Mouse (Mus musculus) E14TG2a.4 (cell line): ENCODE measurements around the gene Plekhd1.

Experiments
- CTCF ChIP-seq: conservative IDR thresholded peaks from 2 replicates; pipeline ENCODE4 v1.5.1; 2014; ENCODE audit warnings: low read length
- NANOG ChIP-seq: IDR thresholded peaks from 2 replicates; pipeline ENCODE4 v1.6.1; 2014; ENCODE audit warnings: borderline replicate concordance, low read length, mixed read lengths

DNA sequence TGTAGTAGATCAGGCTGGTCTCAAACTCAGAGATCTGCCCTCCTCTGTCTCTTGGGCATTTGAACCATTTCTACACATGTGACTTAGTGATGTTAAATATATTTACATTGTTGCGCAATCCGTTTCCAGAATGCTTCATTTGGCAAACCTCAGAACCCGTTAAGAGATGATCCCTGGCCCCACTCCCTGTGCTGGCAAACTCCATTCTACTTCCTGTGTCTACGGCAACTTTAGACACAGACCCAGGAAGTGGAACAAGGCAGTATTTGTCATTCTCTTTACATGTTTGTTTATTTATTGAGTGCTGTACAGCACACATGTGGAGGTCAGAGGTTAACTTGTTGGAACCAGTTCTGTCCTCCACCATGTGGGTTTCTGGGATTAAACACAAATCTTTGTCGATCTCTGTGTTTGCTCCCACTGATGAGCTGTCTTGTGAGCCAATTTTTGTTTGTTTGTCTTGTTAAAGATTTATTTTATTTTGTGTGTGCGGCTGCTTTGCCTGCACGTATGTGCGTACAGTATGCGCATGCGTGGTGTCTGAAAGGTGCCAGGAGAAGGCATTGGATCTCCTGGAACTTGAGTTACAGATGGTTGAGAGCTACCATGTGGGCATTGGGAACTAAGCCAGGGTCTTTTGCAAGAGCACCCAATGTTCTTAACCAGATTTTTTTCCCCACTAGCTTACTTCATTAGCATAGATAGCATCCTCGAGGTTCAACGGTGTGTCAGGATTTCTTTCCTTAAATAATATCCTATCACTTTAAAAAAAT, 37.6 kb downstream of the Plekhd1 start:
- TF ChIP-seq CTCF: no peak
- TF ChIP-seq NANOG: no peak
